Mouse (Mus musculus) hindbrain, embryonic 15.5 days (tissue): ENCODE measurements around the gene Nupr1. TPM values are rescaled to one million over a fixed set of nuclear protein-coding genes. Genes with fewer than 3 reads are reported as not detected.
"Not testable (repeated sequence)": the region's sequence is repeated elsewhere in the genome, so short reads cannot be mapped to it uniquely, and the experiment has no call there.

Source experiments
- ATAC-seq: fragments of 200-750 bp; cut with Nextera tagmentation; 2 replicates; pipeline ENCODE4 v1.8.0; 2017; ENCODE audit warnings: low read depth, moderate number of reproducible peaks, moderate TSS enrichment; ENCODE audit not compliant: low FRiP score
- H3K27ac ChIP-seq: fragments of 300-500 bp; sonication (generic); replicated peaks from 2 replicates; pipeline ENCODE4 v1.5.1; 2015; ENCODE audit warnings: mild to moderate bottlenecking, inconsistent platforms
- H3K27me3 ChIP-seq: fragments of 300-500 bp; sonication (generic); 2 replicates; pipeline ENCODE4 v1.6.1; 2015; ENCODE audit warnings: control low read depth, inconsistent platforms
- H3K36me3 ChIP-seq: fragments of 300-500 bp; sonication (generic); 2 replicates; pipeline ENCODE4 v1.6.1; 2015; ENCODE audit warnings: control low read depth, inconsistent platforms
- H3K4me1 ChIP-seq: fragments of 300-500 bp; sonication (generic); replicated peaks from 2 replicates; pipeline ENCODE4 v1.6.1; 2015; ENCODE audit warnings: control low read depth, inconsistent platforms
- H3K4me2 ChIP-seq: fragments of 300-500 bp; sonication (generic); 2 replicates; pipeline ENCODE4 v1.6.1; 2015; ENCODE audit warnings: moderate library complexity, mild to moderate bottlenecking, inconsistent platforms
- H3K4me3 ChIP-seq: fragments of 300-500 bp; sonication (generic); 2 replicates; pipeline ENCODE4 v1.5.1; 2015; ENCODE audit warnings: mild to moderate bottlenecking, inconsistent platforms
- H3K9ac ChIP-seq: fragments of 300-500 bp; sonication (generic); 2 replicates; pipeline ENCODE4 v1.6.1; 2015; ENCODE audit warnings: inconsistent platforms
- H3K9me3 ChIP-seq: fragments of 300-500 bp; sonication (generic); 2 replicates; pipeline ENCODE4 v1.6.1; 2016; ENCODE audit warnings: control low read depth, inconsistent platforms
- WGBS: fragments of 180-500 bp; shearing (Covaris S2); methylation state at CpG from one replicate; pipeline ENCODE4 v1.1.7; 2015; 5-methylcytosine and 5-hydroxymethylcytosine counted together
- polyA plus RNA-seq: library from polyadenylated mRNA; unstranded; fragments of >200 nt; fragmentation: Nextera tagmentation; extraction: Ambion mirVana; gene quantifications from 2 replicates; pipeline ENCODE4 v1.2.1, GENCODE M21; 2015

Nupr1 gene
- polyA plus RNA-seq, 1 experiment from 2014 or later = 11.7 TPM

GRCm38 (mm10) chr7:126659771-126660170, 29.1 kb upstream of the Nupr1 start:
- no peak overlapping the region for H3K9ac ChIP-seq
- ATAC-seq = no peak
- no peaks in the 10 kb centered on the region for H3K9me3 ChIP-seq
- no peaks in the 10 kb centered on the region for H3K4me1 ChIP-seq
- no peaks in the 10 kb centered on the region for H3K27me3 ChIP-seq
- H3K4me2 ChIP-seq = no peak overlapping the region
- H3K4me3 ChIP-seq = no peak overlapping the region
- H3K36me3 ChIP-seq = peaks cover 17% of the 10 kb centered on the region
- WGBS = 90% methylated on average over 3 of the region's 3 CpGs
- H3K27ac ChIP-seq = no peak overlapping the region

GRCm38 (mm10) chr7:126657522-126657921, 26.9 kb upstream of the Nupr1 start:
- no peak overlapping the region for H3K27ac ChIP-seq
- ATAC-seq = no peak; the same call in 1 of the 2 replicates

GRCm38 (mm10) chr7:126655695-126656094, 25.0 kb upstream of the Nupr1 start:
- H3K36me3 ChIP-seq = no peaks in the 10 kb centered on the region
- 97% methylated on average over 3 of the region's 3 CpGs for WGBS
- no peaks in the 10 kb centered on the region for H3K27me3 ChIP-seq

More at GRCm38 (mm10) chr7:126657522-126657921, 26.9 kb upstream of the Nupr1 start:
- H3K27me3 ChIP-seq = no peaks in the 10 kb centered on the region
- no peak overlapping the region for H3K4me2 ChIP-seq
- no peak overlapping the region for H3K9ac ChIP-seq
- no peaks in the 10 kb centered on the region for H3K4me1 ChIP-seq
- H3K36me3 ChIP-seq = peaks cover 2% of the 10 kb centered on the region
- H3K4me3 ChIP-seq = no peak overlapping the region
- 86% methylated on average over 1 of the region's 1 CpGs for WGBS
- no peaks in the 10 kb centered on the region for H3K9me3 ChIP-seq

GRCm38 (mm10) chr7:126653991-126654390, 23.3 kb upstream of the Nupr1 start:
- no peaks in the 10 kb centered on the region for H3K36me3 ChIP-seq
- no peaks in the 10 kb centered on the region for H3K27me3 ChIP-seq
- no peak overlapping the region for H3K4me3 ChIP-seq
- H3K4me2 ChIP-seq = no peak overlapping the region
- H3K27ac ChIP-seq = no peak overlapping the region
- no peak overlapping the region for H3K9ac ChIP-seq
- peaks cover 7% of the 10 kb centered on the region for H3K4me1 ChIP-seq
- no peaks in the 10 kb centered on the region for H3K9me3 ChIP-seq
- ATAC-seq = no peak
- WGBS = 84% methylated on average over 2 of the region's 2 CpGs

More at GRCm38 (mm10) chr7:126655695-126656094, 25.0 kb upstream of the Nupr1 start:
- no peak overlapping the region for H3K9ac ChIP-seq
- no peaks in the 10 kb centered on the region for H3K9me3 ChIP-seq
- no peak overlapping the region for H3K4me3 ChIP-seq
- H3K27ac ChIP-seq = no peak overlapping the region
- no peak overlapping the region for H3K4me2 ChIP-seq
- ATAC-seq = no peak
- no peaks in the 10 kb centered on the region; the same call in 1 of the 2 replicates for H3K4me1 ChIP-seq

- no peak overlapping the region for H3K4me3 ChIP-seq
- 87% methylated on average over 2 of the region's 2 CpGs for WGBS
- peaks cover 13% of the 10 kb centered on the region for H3K4me1 ChIP-seq
- no peaks in the 10 kb centered on the region for H3K36me3 ChIP-seq
- H3K4me2 ChIP-seq = no peak overlapping the region
- no peaks in the 10 kb centered on the region for H3K27me3 ChIP-seq
- no peak overlapping the region for H3K27ac ChIP-seq
- H3K9ac ChIP-seq = no peak overlapping the region
- no peaks in the 10 kb centered on the region for H3K9me3 ChIP-seq
- ATAC-seq = no peak
These were observed 20.2 kb upstream of the Nupr1 start for GRCm38 (mm10) chr7:126650852-126651251.

- ATAC-seq = peak; percentile 98
- peak within 1 kb of the TSS; percentile 56 for H3K4me3 ChIP-seq
- peak within 1 kb of the TSS; percentile 67 for H3K4me2 ChIP-seq
- peaks cover 13% of the 10 kb centered on the region for H3K4me1 ChIP-seq
- no peaks in the 10 kb centered on the region for H3K27me3 ChIP-seq
- H3K27ac ChIP-seq = peak within 1 kb of the TSS; percentile 93
- H3K9me3 ChIP-seq = no peaks in the 10 kb centered on the region
- 1% methylated on average over 57 of the region's 57 CpGs for WGBS
- peak within 1 kb of the TSS; percentile 59 for H3K9ac ChIP-seq
- no peaks in the 10 kb centered on the region for H3K36me3 ChIP-seq
These were observed 18.8 kb upstream of the Nupr1 start, which contains the start of gene Sgf29 for GRCm38 (mm10) chr7:126649231-126650051. Sgf29 (plus strand) TSS chr7:126649309.

GRCm38 (mm10) chr7:126648486-126648885, 17.8 kb upstream of the Nupr1 start:
- Histone ChIP-seq H3K27ac (peak overlapping the region; percentile 93), H3K36me3 (no peaks in the 10 kb centered on the region), H3K27me3 (no peaks in the 10 kb centered on the region), H3K4me2 (peak overlapping the region; percentile 67), H3K9ac (peak overlapping the region; percentile 59; the same call in 1 of the 2 replicates), H3K9me3 (no peaks in the 10 kb centered on the region), H3K4me1 (peaks cover 13% of the 10 kb centered on the region), H3K4me3 (peak overlapping the region; percentile 56)
- no peak for ATAC-seq
- 79% methylated on average over 4 of the region's 4 CpGs for WGBS

GRCm38 (mm10) chr7:126645708-126646107, 15.0 kb upstream of the Nupr1 start:
- H3K4me2 ChIP-seq = no peak overlapping the region
- H3K9ac ChIP-seq = no peak overlapping the region
- WGBS = 70% methylated on average over 5 of the region's 5 CpGs
- H3K4me3 ChIP-seq = no peak overlapping the region
- no peak overlapping the region for H3K27ac ChIP-seq
- H3K27me3 ChIP-seq = no peaks in the 10 kb centered on the region
- H3K9me3 ChIP-seq = no peaks in the 10 kb centered on the region
- ATAC-seq = no peak
- peaks cover 13% of the 10 kb centered on the region for H3K4me1 ChIP-seq
- H3K36me3 ChIP-seq = no peaks in the 10 kb centered on the region

GRCm38 (mm10) chr7:126644914-126645313, 14.3 kb upstream of the Nupr1 start:
- Histone ChIP-seq H3K4me3 (no peak overlapping the region), H3K27ac (no peak overlapping the region), H3K4me2 (no peak overlapping the region), H3K9ac (no peak overlapping the region), H3K36me3 (no peaks in the 10 kb centered on the region), H3K27me3 (no peaks in the 10 kb centered on the region), H3K9me3 (no peaks in the 10 kb centered on the region), H3K4me1 (peaks cover 9% of the 10 kb centered on the region)
- ATAC-seq = no peak

- Histone ChIP-seq H3K9ac (no peak overlapping the region), H3K4me3 (no peak overlapping the region), H3K27me3 (no peaks in the 10 kb centered on the region), H3K9me3 (no peaks in the 10 kb centered on the region), H3K36me3 (no peaks in the 10 kb centered on the region), H3K4me1 (peaks cover 6% of the 10 kb centered on the region), H3K4me2 (no peak overlapping the region), H3K27ac (no peak overlapping the region)
- WGBS = 77% methylated on average over 3 of the region's 3 CpGs
- ATAC-seq = no peak
These were observed 13.7 kb upstream of the Nupr1 start for GRCm38 (mm10) chr7:126644345-126644744.

GRCm38 (mm10) chr7:126643244-126643617, 12.6 kb upstream of the Nupr1 start:
- not testable (repeated sequence) for H3K9ac ChIP-seq, H3K9me3 ChIP-seq, H3K27ac ChIP-seq, H3K4me1 ChIP-seq, H3K36me3 ChIP-seq, H3K4me2 ChIP-seq, H3K27me3 ChIP-seq, ATAC-seq, H3K4me3 ChIP-seq
- WGBS = 67% methylated on average over 3 of the region's 3 CpGs

GRCm38 (mm10) chr7:126642545-126643243, 12.0 kb upstream of the Nupr1 start:
- H3K9me3 ChIP-seq = no peaks in the 10 kb centered on the region
- no peaks in the 10 kb centered on the region for H3K27me3 ChIP-seq
- no peak overlapping the region for H3K4me2 ChIP-seq
- no peak for ATAC-seq
- H3K36me3 ChIP-seq = no peaks in the 10 kb centered on the region
- no peak overlapping the region for H3K9ac ChIP-seq
- WGBS = 74% methylated on average over 5 of the region's 5 CpGs
- no peak overlapping the region for H3K4me3 ChIP-seq
- no peak overlapping the region for H3K27ac ChIP-seq
- H3K4me1 ChIP-seq = no peaks in the 10 kb centered on the region
